25 mouse cellular contexts compared by ENCODE assay signal in the genomic region with DNA sequence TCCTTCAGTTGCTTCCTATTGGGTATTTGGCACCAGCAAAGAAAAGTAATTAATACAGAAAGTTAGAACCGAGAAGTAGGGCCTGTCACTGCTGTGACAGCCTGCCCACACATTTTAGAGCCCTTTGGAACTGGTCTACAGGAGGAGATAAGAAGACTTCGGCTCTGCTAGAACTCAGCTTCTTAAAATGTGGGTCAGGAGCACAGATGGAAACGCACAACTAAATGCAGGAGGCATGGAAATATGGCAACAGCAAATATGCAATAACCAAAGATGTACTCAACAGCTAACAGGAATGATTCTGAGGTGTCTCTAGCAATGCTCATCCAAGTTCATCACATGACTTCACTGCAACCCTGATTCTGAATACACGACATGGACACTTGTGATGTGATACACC.
"Had no signal": no experiment of that assay in that cellular context is flagged by ENCODE, and none has a peak within 500 bp of the region (broad histone marks: within the 10 kb centered on the region; RNA-seq: fewer than 3 reads in every experiment).

No protein-coding gene starts in this region.

- DNase-seq: gastrocnemius, postnatal 14 days; heart, adult 18-20 months; heart, postnatal 14 days; heart, postnatal 36 days; kidney, adult 11 months; kidney, adult 2 months; kidney, adult 9 months; kidney, postnatal 14 days; kidney, postnatal 36 days; layer of hippocampus, adult 9-11 months; layer of hippocampus, postnatal 36 days; left cerebral cortex, postnatal 4 days had no signal

- H3K36me3 ChIP-seq: heart, embryonic 10.5 days; heart, embryonic 13.5 days; heart, embryonic 15.5 days; hindbrain, embryonic 15.5 days; kidney, embryonic 15.5 days; limb, embryonic 15.5 days; liver, embryonic 12.5 days had no signal

- H3K4me3 ChIP-seq: heart, embryonic 10.5 days; heart, embryonic 13.5 days; heart, embryonic 15.5 days; hindbrain, embryonic 13.5 days; hindbrain, embryonic 15.5 days; kidney, embryonic 15.5 days; limb, embryonic 13.5 days; limb, embryonic 15.5 days; liver, embryonic 12.5 days had no signal

- H3K9me3 ChIP-seq: heart, embryonic 10.5 days; heart, embryonic 13.5 days; heart, embryonic 15.5 days; hindbrain, embryonic 13.5 days; hindbrain, embryonic 15.5 days; kidney, embryonic 15.5 days; limb, embryonic 15.5 days; liver, embryonic 12.5 days had no signal

- H3K4me1 ChIP-seq: kidney, embryonic 15.5 days had no signal

- H3K27me3 ChIP-seq: heart, embryonic 13.5 days; heart, embryonic 15.5 days; hindbrain, embryonic 13.5 days; hindbrain, embryonic 15.5 days; kidney, embryonic 15.5 days; limb, embryonic 13.5 days; limb, embryonic 15.5 days; liver, embryonic 12.5 days had no signal

- ATAC-seq: hindbrain, postnatal 0 days; intestine, embryonic 16.5 days; liver, embryonic 12.5 days had no signal

- H3K9ac ChIP-seq: heart, embryonic 13.5 days; heart, embryonic 15.5 days; hindbrain, embryonic 13.5 days; hindbrain, embryonic 15.5 days; kidney, embryonic 15.5 days; limb, embryonic 13.5 days; limb, embryonic 15.5 days; liver, embryonic 12.5 days; liver, embryonic 14.5 days had no signal

- H3K27ac ChIP-seq: heart, embryonic 10.5 days; heart, embryonic 13.5 days; heart, embryonic 15.5 days; hindbrain, embryonic 13.5 days; hindbrain, embryonic 15.5 days; hindbrain, postnatal 0 days; kidney, embryonic 15.5 days; kidney, postnatal 0 days; limb, embryonic 13.5 days; limb, embryonic 15.5 days; liver, embryonic 12.5 days; liver, embryonic 14.5 days had no signal
